In the genomic region with DNA sequence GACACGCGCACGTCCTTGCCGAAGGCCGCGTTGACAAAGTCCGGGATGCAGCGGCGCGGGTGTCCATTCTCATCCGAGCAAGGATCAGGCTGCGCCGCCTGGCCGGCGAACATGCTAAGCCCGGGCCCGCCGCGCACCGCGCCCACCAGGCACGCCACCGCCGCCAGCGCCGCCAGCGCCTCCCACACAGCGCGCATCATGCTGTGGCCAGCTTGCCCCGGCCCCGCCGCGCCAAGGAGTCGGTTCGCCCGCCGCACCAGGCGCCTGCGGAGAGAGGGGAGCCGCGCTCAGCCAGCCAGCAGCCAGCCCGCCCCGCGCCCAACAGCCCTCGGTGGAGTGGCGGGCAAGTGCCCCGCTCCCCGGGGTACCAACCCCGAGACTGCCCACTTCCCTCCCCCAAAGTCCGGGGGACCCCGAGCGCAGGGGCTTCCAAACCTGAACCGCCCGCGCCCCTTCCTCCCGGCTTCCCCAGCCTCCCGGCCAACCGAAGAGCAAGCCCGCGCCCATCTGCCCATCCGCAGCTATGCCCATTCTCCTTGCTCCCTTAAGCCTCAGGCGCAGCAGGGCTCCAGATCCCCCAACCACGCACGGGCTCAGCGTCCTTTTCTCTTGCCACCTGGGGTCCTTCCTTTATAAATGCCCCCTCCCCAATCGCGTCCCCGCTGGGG, we compare ENCODE assay signal across 8 mouse cellular contexts. TPM values are rescaled to one million over a fixed set of nuclear protein-coding genes. Genes with fewer than 3 reads are reported as not detected.
DNase-seq lines count a peak whose midpoint lies in the region; ATAC-seq and TF ChIP-seq lines count a peak whose summit lies in the region.

No protein-coding gene starts in this region.

- under 1% methylated on average over 67 of the region's 68 CpGs for WGBS in heart, embryonic 13.5 days
- under 1% methylated on average over 51 of the region's 68 CpGs for WGBS in midbrain, embryonic 15.5 days

- TF ChIP-seq POLR2A in cortical plate, adult 2 months (IDR thresholded peaks at IDR 0.05; ENCODE audit: extremely low read depth, insufficient read depth, low read length), result no peak

- no peak overlapping the region for H3K27ac ChIP-seq in cortical plate, adult 2 months (ENCODE audit: insufficient read depth, low read length)
- H3K27ac ChIP-seq in heart, embryonic 13.5 days (replicated peaks), result peak overlapping the region; percentile 91
- peak overlapping the region; percentile 53 for H3K27ac ChIP-seq in midbrain, embryonic 15.5 days

- intact Hi-C loops in left cerebral cortex, postnatal 25 days (cut with DNase I), result no loop called here

- no peaks in the 10 kb centered on the region for H3K36me3 ChIP-seq in megakaryocyte, embryonic 14.5 days (replicated peaks; ENCODE audit: low read length)
- H3K36me3 ChIP-seq in heart, embryonic 13.5 days, result no peaks in the 10 kb centered on the region
- H3K36me3 ChIP-seq in midbrain, embryonic 15.5 days (replicated peaks), result no peaks in the 10 kb centered on the region

- peak overlapping the region; percentile 89 for H3K9ac ChIP-seq in heart, embryonic 13.5 days
- H3K9ac ChIP-seq in midbrain, embryonic 15.5 days, result peak overlapping the region; percentile 48

- peaks cover 38% of the 10 kb centered on the region for H3K4me1 ChIP-seq in megakaryocyte, embryonic 14.5 days
- H3K4me1 ChIP-seq in cortical plate, adult 2 months (ENCODE audit: control insufficient read depth, insufficient read depth, low read length), result no peaks in the 10 kb centered on the region; the same call in 1 of the 2 replicates
- H3K4me1 ChIP-seq in heart, embryonic 13.5 days, result peaks cover 52% of the 10 kb centered on the region
- peaks cover 40% of the 10 kb centered on the region for H3K4me1 ChIP-seq in midbrain, embryonic 15.5 days

- peak overlapping the region; percentile 93 for H3K4me3 ChIP-seq in megakaryocyte, embryonic 14.5 days (replicated peaks)
- peak overlapping the region; percentile 45 for H3K4me3 ChIP-seq in cortical plate, adult 2 months (ENCODE audit: insufficient read depth, low read length)
- H3K4me3 ChIP-seq in heart, embryonic 13.5 days, result peak overlapping the region; percentile 79
- H3K4me3 ChIP-seq in midbrain, embryonic 15.5 days, result peak overlapping the region; percentile 59

- H3K9me3 ChIP-seq in megakaryocyte, embryonic 14.5 days, result no peaks in the 10 kb centered on the region; the same call in 1 of the 2 replicates
- H3K9me3 ChIP-seq in heart, embryonic 13.5 days, result no peaks in the 10 kb centered on the region
- H3K9me3 ChIP-seq in midbrain, embryonic 15.5 days, result no peaks in the 10 kb centered on the region

- H3K4me2 ChIP-seq in heart, embryonic 13.5 days, result peak overlapping the region; percentile 91
- H3K4me2 ChIP-seq in midbrain, embryonic 15.5 days, result peak overlapping the region; percentile 89

- H3K27me3 ChIP-seq in megakaryocyte, embryonic 14.5 days (replicated peaks), result peaks cover 96% of the 10 kb centered on the region
- peaks cover 94% of the 10 kb centered on the region for H3K27me3 ChIP-seq in heart, embryonic 13.5 days (replicated peaks)
- peaks cover 72% of the 10 kb centered on the region for H3K27me3 ChIP-seq in midbrain, embryonic 15.5 days (replicated peaks)

- TF ChIP-seq CTCF in cortical plate, adult 2 months (IDR thresholded peaks at IDR 0.05; ENCODE audit: extremely low read depth, insufficient read depth, low read length), result no peak

- ATAC-seq in megakaryocyte, adult 5-6 weeks (ENCODE audit: poor library complexity, severe bottlenecking), result no peak
- no peak for ATAC-seq in heart, embryonic 13.5 days (ENCODE audit: extremely low read depth, insufficient number of reproducible peaks, low FRiP score, low TSS enrichment)
- ATAC-seq in midbrain, embryonic 15.5 days (replicated peaks), result peak; percentile 57

- peak; percentile 44 to 67 for DNase-seq in kidney, postnatal 25 days
- DNase-seq in thymus, postnatal 36 days, result peak; percentile 31 to 36
- no peak for DNase-seq in left cerebral cortex, postnatal 25 days (ENCODE audit: low spot score in 2 of 2)

RNA-seq across cellular contexts. Expression of a gene that starts 14.6 kb away (rescaled TPM):
- polyA plus RNA-seq in megakaryocyte, embryonic 14.5 days (2012; ENCODE audit: insufficient read depth, low replicate concordance), result 0.19 and 0.28 TPM in 2 replicates
- not detected in 2 replicates for total RNA-seq in megakaryocyte, adult 5-6 weeks (2015)
- total RNA-seq in megakaryocyte, adult 5-6 weeks (2017), result 0.08 TPM in 1 of 2 replicates, not detected in the other
- 4.2 and 5.0 TPM in 2 replicates for polyA plus RNA-seq in cortical plate, adult 2 months (2012; rRNA removed)
- 19.2 and 19.3 TPM in 2 replicates for polyA plus RNA-seq in heart, embryonic 13.5 days (2015; fragmentation: Nextera tagmentation; extraction: Ambion mirVana)
- polyA plus RNA-seq in midbrain, embryonic 15.5 days (2015; fragmentation: Nextera tagmentation; extraction: Ambion mirVana), result 22.7 and 23.2 TPM in 2 replicates
- 1 to 10 TPM; 6.0 to 7.9 TPM for total RNA-seq in left cerebral cortex, postnatal 25 days (2021)

RNA-seq across cellular contexts. Expression of a gene that starts 45.9 kb away (rescaled TPM):
- 5.8 and 9.5 TPM in 2 replicates for polyA plus RNA-seq in megakaryocyte, embryonic 14.5 days (2012; ENCODE audit: insufficient read depth, low replicate concordance)
- 55.3 and 61.8 TPM in 2 replicates for total RNA-seq in megakaryocyte, adult 5-6 weeks (2015)
- 37.0 and 40.8 TPM in 2 replicates for total RNA-seq in megakaryocyte, adult 5-6 weeks (2017)
- polyA plus RNA-seq in cortical plate, adult 2 months (2012; rRNA removed), result 2.2 and 2.6 TPM in 2 replicates
- polyA plus RNA-seq in heart, embryonic 13.5 days (2015; fragmentation: Nextera tagmentation; extraction: Ambion mirVana), result 0.23 and 0.39 TPM in 2 replicates
- 0.10 and 0.43 TPM in 2 replicates for polyA plus RNA-seq in midbrain, embryonic 15.5 days (2015; fragmentation: Nextera tagmentation; extraction: Ambion mirVana)
- total RNA-seq in left cerebral cortex, postnatal 25 days (2021), result 1 to 10 TPM; 2.1 to 4.2 TPM

Comparison
In these comparisons a context has a peak if more than half of its experiments do, and no peak if none do; other contexts are left out.
1. DNase-seq: peak in kidney, postnatal 25 days (2 of 2) and thymus, postnatal 36 days (2 of 2); none in left cerebral cortex, postnatal 25 days (0 of 2).
2. Peak in every context shown above with its lines, with median percentiles within 50 percentile points of each other: H3K4me3 ChIP-seq.